Mouse (Mus musculus) adrenal gland (tissue): Measurements from ENCODE around the gene Ssx2ip.

ENCODE experiments used
- intact Hi-C: fragments of 180-260 bp; cut with DNase I; formaldehyde crosslinking; loops from one replicate; pipeline ENCODE4 v1.15.1; 2025

Ssx2ip gene

GRCm38 (mm10) chr3:146433681-146434350 is 29.4 kb downstream of the Ssx2ip start:
- intact Hi-C loops: no loop called here

- intact Hi-C loops: no loop called here
These were observed 30.2 kb downstream of the Ssx2ip start for GRCm38 (mm10) chr3:146434686-146435085.

GRCm38 (mm10) chr3:146435533-146435932 is 31.1 kb downstream of the Ssx2ip start:
- intact Hi-C loops: no loop called here

GRCm38 (mm10) chr3:146436114-146436513 is 31.7 kb downstream of the Ssx2ip start:
- intact Hi-C loops: no loop called here

GRCm38 (mm10) chr3:146440011-146440410 is 35.6 kb downstream of the Ssx2ip start:
- intact Hi-C loops: no loop called here

- intact Hi-C loops: no loop called here
These were observed 36.0 kb downstream of the Ssx2ip start for GRCm38 (mm10) chr3:146440422-146440821.

- intact Hi-C loops: no loop called here
These were observed 38.0 kb downstream of the Ssx2ip start for GRCm38 (mm10) chr3:146442484-146442883.

- intact Hi-C loops: no loop called here
These were observed 38.5 kb downstream of the Ssx2ip start for GRCm38 (mm10) chr3:146442936-146443335.

GRCm38 (mm10) chr3:146443380-146443779 is 38.9 kb downstream of the Ssx2ip start:
- intact Hi-C loops: no loop called here

GRCm38 (mm10) chr3:146444880-146445279 is 40.4 kb downstream of the Ssx2ip start:
- intact Hi-C loops: loop anchor here (5.0 kb wide), 2 partner anchors 52 to 212 kb away; partner anchors contain the start of genes Gng5 and Spata1

- intact Hi-C loops: loop anchor here (5.0 kb wide), 2 partner anchors 50 to 210 kb away; partner anchors contain the start of genes Gng5 and Spata1
These were observed 42.7 kb downstream of the Ssx2ip start for GRCm38 (mm10) chr3:146447156-146447555.

GRCm38 (mm10) chr3:146447598-146447997 is 43.2 kb downstream of the Ssx2ip start:
- intact Hi-C loops: loop anchor here (5.0 kb wide), 2 partner anchors 50 to 210 kb away; partner anchors contain the start of genes Gng5 and Spata1

GRCm38 (mm10) chr3:146448372-146448771 is 43.9 kb downstream of the Ssx2ip start:
- intact Hi-C loops: loop anchor here (5.0 kb wide), 2 partner anchors 49 to 209 kb away; partner anchors contain the start of genes Gng5 and Spata1

- intact Hi-C loops: loop anchor here (5.0 kb wide), 2 partner anchors 48 to 208 kb away; partner anchors contain the start of genes Gng5 and Spata1
These were observed 44.5 kb downstream of the Ssx2ip start for GRCm38 (mm10) chr3:146448969-146449368.

GRCm38 (mm10) chr3:146449745-146450250 is 45.4 kb downstream of the Ssx2ip start, which contains the start of gene Ctbs:
Gene Ctbs, plus strand, starts transcription at chr3:146449795.
- intact Hi-C loops: loop anchor here (5.0 kb wide), 2 partner anchors 48 to 208 kb away; partner anchors contain the start of genes Gng5 and Spata1

- intact Hi-C loops: no loop called here
These were observed 46.0 kb downstream of the Ssx2ip start for GRCm38 (mm10) chr3:146450371-146450841.

- intact Hi-C loops: no loop called here
These were observed 46.9 kb downstream of the Ssx2ip start for GRCm38 (mm10) chr3:146451375-146451774.

- intact Hi-C loops: no loop called here
These were observed 58.5 kb downstream of the Ssx2ip start for GRCm38 (mm10) chr3:146462939-146463338.

GRCm38 (mm10) chr3:146469226-146469625 is 64.8 kb downstream of the Ssx2ip start:
- intact Hi-C loops: no loop called here

GRCm38 (mm10) chr3:146472657-146473056 is 68.2 kb downstream of the Ssx2ip start:
- intact Hi-C loops: no loop called here

GRCm38 (mm10) chr3:146473741-146474140 is 69.3 kb downstream of the Ssx2ip start:
- intact Hi-C loops: no loop called here

GRCm38 (mm10) chr3:146474428-146474827 is 70.0 kb downstream of the Ssx2ip start:
- intact Hi-C loops: no loop called here
